Mouse (Mus musculus) cerebellum, adult 18-20 months (tissue): Measurements from ENCODE around the gene Usp38.
A peak's percentile ranks its signal among the peaks of the same experiment; 100 is the strongest.
"Not testable (repeated sequence)": the region's sequence is repeated elsewhere in the genome, so short reads cannot be mapped to it uniquely, and the experiment has no call there.

Experiments used
- DNase-seq, 2 experiments: peaks; one replicate each; pipeline ENCODE4 v3.0.0; 2021

The Usp38 gene

DNA sequence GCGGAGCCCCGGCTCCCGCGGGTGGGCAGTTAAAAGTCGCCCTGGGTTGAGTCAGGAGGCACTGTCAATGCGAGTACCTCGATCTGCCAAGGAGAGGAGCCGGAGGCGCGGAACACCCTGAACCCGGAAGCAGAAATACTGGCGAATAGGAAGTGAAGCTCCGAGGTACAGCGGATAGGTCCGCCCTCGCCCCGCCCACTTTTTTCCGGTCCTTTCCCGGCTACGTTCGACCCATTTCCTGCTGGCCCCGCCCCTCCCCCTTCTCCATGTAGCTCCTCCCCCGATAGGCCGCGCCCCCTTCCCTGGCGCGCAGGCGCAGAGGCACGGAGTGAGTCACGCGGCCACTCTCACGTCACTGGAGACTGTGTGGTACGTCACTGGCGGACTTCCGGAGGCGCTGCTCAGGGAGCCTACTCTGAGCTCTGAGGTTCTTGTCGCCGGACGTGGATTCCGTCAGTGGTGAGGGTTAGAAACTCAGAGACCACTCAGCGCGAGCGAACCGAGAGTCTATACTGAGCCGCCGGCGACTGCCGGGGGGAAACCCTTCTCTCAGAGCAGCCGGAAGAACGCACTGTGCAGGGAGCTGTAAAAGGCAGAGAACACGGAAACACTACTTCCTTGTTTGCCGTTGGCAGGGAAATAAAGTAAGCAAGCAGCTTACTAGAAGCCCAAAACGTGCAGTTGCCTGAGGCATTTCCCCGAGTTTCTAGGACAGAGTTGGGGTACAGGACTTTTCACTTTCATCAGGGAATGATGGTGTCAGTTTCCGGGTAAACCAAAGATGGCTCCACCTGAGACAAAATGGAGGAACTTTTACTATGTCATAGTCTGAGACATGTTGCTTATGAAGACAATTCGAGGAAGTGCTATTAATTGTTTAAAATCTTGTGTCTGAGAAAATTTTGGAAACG is at the start of gene Usp38:
Gene Usp38 (minus strand): TSS at position 140 of the 911 bp plus-strand sequence.
- DNase-seq, result peak; percentile 99 to 100

DNA sequence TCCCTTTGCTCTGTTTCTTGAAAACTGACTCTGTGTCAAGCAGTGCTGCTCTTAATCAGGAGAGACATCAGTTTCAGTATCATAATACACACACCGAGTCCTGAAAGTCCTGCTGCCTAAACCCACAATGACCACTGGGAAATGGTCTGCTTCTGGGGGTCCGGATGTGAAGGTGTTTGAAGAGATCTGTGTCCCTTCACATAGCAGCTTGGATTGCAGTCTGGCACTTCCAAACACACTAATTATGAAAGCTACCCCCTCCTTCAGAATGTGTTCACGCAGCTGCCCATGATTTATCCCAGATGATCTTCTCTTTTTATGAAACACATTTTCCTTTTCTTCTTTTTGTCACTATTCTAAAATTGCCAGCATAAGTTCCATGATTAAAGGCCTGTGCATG is 47.8 kb upstream of the Usp38 start:
- no peak for DNase-seq

DNA sequence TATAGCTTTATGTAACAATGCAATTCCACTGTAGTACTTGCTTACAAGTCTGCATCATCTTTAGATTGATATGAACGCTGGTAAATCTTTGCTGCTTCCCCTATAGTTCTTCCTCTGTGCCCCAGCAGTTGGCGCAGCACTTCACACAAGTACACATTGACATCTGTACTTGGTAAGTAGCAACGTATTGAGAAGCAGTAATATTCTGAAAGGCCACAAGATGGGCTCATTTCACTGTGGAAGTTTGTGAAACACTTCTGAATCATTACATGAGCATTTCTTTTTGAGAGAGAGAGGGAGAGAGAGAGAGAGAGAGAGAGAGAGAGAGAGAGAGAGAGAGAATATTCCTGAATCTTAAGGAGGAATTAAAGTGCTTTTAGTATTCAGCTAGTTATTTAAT is 47.2 kb upstream of the Usp38 start:
- peak in 1 of 2 experiments; percentile 14 for DNase-seq

DNA sequence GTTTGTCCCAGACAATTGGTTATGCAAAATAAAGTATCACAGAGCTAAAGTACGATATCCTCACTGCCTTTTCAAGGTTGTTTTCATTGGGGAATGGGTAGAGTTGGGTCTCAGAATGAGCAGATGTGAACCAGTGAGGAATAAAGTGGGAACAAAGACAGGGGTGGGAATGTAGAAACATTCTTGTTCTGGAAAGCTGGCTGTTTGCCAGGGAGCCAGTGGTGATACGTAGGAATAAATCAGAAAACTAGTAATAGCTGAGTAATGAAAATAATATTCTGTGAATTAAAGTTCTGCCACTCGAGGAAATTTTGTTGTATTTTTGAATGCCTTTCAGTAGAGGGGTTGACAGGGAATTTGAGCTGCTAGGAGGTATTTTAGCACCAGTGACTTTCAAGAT is 29.5 kb upstream of the Usp38 start:
- DNase-seq, result no peak

DNA sequence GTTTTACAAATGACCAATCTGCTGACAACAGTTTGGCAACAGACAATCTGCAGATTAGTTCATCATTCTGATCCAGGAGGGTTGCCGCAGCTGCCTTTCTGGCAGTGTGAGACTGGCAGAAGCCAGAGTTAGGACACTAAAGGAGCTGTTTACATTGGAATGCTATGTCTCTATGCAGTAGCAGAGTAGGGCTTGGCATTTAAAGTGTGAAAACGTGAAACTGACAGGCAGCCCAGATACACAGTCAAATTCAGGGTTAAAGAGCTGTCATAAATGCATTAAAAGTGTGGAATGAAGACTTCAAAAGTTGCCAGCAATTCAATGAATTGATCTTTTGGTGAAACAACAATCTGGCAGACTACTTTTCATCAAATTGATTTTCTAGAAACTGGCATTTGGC is 13.3 kb upstream of the Usp38 start:
- DNase-seq, result no peak

DNA sequence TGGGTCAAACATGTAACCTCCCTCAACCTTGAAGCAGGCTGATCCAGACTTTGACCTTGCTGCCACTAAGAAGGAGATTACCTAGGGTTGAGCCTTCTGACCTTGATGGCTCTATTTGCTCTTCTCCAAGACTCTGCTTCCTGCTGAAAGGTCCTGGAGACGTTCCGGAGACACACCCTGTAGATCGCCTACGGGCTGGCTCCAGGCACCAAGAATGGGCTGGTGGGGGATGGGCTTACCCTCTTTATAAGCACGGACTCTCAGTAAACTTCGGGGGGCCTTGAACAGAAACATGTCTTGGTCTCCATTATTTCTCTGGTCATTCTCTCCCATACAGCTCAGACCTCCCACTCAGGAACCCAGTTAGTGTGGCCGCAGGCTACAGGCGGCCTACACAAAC is 2.8 kb upstream of the Usp38 start:
- not testable (repeated sequence) for DNase-seq

DNA sequence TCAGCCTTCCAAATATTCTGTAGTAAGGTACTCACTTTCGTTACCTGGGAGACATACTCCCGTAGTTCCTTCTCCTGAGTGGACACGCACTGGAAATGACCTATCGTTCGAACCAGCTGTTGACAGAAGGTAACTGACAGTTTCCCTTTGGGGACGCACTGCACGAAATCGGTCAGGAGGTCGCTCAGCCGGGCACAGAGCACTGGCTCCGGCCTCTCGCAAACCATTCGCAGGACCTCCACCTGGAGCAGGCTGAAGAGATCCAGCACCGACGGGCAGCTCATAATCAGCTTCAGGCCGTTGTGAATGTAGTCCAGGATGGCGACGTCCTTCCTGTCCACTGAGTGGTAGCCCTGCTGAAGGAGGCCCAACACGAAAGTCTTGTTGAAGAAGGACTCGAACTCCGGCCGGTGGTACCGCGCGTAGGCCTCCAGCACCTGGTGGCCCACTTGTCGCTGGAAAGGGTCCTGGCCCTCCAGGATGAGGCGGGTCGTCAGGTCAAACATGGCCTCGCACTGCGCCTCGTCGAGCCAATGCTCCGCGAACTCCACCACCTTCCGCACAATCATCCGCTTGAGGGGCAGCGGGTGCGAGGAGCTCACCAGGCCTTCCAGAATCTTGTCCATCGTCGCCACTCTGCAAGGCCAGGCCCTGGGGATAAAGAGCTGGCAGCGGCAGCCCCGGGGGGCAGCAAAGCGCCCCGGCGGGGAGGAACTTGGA is 757 bp downstream of the Usp38 start:
- no peak for DNase-seq

DNA sequence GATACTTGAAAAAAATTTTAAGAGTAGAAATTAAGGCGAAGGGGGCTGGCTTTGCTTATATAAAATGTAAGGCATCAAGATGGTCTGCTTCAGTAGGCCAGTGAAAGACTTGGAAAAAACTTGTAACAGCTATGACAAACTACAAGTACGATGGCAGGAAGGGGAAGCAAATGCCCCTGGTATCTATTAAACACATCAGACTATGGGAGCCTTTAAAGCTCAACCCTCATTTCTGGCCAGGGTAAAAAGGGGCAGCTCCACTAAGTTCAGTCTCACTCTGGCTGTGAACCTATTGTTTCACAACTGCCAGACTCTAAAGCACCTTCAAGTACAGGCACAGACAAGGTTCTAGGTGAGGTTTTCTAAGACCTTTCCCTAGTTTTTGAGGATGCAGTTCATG is 2.0 kb downstream of the Usp38 start:
- no peak for DNase-seq

DNA sequence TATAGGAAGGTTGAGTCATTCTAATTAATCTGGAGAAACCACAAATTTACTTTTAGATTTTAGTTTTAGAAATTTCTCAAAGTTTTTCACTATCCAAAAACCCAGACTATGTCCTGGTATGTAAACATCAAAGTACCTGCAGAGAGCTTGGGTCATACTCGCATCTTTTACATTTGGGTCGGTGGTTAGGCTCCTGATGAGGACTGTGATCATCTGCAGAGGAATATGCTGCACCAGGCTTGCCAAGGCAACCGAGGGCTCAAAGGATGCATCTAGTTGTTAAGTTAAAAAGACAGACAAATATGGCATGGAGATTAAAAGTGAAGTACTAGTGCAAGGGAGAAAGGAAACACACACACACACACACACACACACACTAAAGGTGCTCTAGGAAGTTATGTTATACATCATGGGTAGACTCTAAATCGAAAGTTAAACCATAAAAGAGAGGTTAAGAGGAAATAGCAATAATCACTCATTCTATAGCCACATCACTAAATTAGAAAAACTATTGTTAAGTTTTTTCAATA is 2.6 kb downstream of the Usp38 start:
- no peak for DNase-seq

DNA sequence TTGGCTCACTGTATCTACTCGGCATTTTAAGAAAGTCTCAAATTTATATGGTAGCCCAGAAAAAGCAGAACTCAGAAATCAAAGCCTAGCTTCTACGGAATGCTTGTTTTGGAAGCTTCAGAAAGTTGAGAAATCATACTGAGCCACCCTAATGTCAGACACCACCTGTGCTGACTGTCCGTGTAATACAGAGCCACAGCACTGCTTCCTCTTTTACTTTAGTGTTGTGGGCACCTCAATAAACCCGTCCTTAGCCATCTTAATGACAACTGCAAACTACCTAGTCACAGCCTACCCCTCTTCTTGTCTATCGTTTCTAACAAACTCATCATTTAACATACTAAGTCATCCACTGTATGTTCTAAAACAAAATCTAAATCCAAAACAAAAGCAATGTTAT is 4.3 kb downstream of the Usp38 start:
- no peak for DNase-seq

DNA sequence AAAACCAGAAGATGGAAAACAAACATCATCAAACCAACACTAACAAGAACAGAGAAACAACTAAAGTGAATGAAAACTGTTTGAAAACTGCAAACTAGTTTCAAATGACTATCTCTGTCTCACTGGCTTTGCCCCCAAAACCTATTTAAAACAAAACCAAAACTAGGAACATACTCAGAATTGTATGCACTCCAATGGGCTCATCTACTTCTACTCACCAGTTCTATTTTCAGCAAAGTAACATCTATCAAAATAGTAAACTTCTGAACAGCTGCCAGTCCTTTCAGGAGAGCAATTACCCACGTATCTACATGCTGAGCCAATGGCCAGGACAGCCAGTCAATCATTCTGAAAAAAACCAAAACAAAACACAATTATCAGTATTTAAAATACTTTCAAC is 9.6 kb downstream of the Usp38 start:
- DNase-seq, result no peak

DNA sequence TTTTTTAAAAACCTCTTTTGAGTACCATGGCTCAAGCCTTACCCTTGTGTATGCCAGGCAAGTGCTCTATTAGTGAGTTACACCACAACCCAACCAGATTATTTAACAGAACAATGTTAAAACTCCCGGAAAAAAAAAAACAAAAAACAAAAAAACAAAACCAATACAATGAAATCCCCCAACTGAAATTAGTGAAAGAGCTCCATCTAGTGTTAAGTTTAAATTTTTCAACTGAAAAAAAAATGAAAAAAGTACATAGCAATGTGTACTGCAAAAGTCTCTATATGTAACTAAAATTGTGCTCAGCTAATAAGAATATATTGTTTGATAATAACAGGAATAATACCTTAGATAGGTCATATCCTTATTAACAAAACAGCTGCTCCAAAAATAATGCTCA is 18.1 kb downstream of the Usp38 start:
- no peak for DNase-seq

DNA sequence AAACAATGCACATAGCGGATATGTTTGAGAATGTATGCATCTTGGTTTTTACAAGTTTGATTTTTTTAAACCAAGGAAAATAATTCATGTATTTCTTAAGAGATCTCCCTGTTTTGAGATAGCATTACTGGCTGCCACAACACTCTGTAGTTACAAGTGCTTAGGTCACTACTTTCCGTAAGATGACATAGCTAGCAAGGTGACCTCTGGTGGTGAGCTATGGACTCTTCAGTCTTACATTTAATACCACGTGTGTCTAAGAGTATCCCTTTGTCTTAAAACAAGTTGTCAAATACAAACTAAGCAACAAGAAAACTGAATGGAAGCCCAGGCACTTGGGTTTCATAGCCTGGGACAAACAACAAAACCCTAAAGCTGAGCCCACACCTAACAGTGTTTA is 22.8 kb downstream of the Usp38 start:
- no peak for DNase-seq

DNA sequence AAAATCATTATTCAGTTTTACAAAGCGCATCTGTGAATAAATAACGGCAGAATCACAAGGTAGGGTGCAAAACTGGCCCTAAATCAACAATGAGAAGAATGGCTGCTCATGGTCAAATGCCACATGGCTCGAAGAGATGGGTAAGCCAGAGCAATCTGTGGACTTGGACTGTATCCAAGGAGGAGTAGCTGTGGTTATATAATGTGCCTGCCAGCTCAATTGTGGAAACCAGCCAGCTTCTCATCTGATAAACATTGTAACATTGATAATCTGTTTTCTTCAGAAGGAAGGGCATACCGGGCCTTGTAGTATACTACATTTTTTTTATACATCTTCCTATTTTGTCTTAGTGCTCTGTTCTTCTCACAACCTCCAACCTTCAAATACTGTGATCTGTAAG is 31.9 kb downstream of the Usp38 start:
- peak; percentile 83 to 87 for DNase-seq

DNA sequence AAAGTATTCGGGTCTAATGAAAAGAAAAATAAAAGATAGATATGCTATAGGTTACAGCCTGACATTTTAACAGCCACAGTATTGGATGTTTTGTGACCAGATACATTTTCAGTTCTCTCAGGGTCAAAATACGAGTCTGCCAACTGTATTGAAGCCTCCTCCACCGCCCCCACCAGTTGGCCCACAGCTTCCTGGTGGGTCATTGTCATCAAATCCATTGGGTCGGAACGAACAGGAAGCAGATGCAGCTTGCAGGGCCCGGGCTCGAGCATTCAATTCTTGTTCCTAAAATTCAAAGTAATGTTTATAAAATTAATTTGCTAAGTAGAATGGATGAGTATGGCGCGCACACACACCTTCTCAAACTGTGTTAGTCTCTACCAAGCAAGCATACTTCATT is 33.0 kb downstream of the Usp38 start:
- no peak for DNase-seq

DNA sequence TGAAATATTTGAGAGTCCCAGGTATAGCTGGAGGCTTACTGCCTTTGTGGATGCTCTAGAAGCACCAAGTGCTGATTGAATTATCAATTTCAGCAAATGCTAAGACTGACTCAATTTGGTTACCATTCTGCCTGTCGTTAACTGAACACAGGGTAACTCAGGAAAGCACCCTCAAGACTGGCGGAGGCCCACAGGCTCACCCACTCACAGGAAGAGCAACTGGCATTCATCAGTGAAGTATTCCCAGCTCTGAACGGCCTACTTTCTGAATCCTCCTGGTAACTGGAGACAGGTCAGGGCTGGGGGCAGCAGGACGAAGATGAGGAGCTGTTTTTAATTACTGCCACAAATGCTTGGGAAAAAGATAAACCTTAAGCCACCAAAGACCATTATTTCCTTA is 34.7 kb downstream of the Usp38 start:
- no peak for DNase-seq

DNA sequence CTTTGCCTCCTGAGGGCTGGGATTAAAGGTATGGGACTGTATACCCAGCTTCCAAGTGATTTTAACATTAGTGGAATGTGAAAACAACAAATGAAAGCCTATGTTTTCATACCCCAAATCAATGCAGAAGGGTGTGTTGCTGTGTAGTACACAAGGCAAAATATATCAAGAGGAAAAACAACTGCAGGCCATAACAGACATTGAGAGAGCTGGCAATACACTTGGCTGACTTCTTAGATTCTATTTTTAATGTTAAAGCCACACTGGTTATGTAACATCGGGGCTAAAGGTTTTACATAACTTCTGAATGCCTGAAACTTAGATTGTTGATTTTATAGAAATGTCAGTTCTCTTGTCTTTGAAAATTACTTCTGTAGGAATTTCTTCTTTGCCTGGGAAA is 37.5 kb downstream of the Usp38 start:
- DNase-seq, result no peak

DNA sequence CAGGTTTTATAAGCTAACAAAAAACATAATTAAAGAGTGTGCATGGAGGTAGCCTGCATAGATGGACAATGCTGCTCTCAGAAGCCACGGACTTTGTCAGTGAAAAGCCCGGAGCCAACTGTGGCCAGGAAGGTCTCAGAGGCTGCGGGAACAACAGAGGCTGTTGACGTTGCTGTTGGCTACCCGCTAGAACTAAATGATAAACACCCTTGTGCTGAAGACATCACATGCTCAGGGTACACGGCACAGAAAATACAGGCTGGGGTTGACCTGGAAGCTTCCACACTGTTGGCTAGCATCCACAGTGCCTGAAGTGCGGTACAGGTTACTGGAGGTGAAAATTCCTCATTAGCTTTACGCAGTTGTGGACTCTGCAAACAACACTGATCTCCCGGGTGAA is 43.6 kb downstream of the Usp38 start:
- DNase-seq, result no peak

DNA sequence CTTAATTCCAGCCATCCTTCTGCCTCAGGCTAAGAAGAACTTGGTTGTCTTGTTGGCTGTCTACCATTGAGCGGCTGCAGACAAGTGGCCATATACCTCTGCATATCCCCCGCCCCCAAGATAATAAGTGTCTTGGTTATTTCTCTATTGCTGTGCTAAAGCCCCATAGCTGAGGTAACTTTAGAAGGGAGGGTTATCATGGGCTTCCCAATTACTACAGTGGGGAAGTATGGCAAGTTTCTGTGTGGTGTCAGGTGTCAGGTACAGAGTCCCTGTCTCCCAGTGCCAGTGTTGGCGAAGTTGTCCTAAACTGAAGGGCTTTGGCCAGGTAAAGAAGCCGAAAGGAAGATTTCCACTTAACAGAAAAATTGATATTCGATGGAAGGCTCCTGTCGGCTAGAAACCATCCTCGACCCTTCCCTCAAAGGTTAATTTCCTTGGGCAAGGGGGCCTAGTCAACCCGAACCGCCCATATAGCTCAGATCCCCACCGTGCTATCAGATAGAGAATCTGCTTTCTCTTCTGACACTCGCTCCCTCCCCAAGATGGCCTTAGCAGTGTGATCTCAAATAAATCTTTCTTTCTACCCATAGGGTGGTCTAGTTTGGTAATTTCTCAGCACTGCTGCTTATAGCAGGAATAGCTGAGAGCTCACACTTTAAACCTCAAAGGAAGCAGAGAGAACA is 44.6 kb downstream of the Usp38 start:
- DNase-seq, result no peak

DNA sequence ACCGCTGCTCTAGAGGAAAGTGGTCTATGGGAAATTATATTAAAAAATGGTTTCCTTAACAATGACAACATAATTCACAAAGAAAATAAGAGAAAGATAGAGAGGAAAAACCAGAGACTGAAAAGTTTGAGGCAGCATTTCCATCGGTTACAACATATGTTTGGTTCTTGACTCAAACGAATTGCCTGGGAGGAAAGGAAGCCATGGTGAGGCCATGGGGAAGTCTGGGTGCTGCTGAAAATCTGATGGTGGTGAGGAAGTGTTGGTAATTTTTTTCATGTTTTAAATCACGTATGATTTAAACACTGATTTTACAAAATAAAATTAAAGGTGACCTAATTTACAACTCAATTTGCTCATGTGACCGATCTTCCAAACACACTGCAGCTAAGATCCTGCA is 45.3 kb downstream of the Usp38 start:
- DNase-seq, result no peak

DNA sequence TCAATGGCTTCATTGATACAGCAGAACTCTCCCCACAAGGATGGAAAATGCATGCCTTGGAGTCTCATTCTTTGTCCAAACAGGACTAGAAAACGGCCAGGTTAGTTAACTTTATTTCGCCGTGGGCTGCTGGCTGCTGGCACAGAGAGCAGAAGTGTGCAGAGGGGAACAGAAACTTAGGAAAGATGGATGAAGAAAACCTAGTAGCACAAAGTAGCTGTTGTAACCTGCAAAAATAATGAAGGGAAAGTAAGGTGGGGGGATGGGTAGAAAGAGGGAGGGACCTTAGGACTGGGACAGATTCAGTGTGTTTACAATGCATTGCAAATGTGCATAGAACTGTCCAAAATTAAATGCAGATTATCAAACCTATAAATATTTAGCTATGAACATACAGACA is 51.6 kb downstream of the Usp38 start:
- no peak for DNase-seq

DNA sequence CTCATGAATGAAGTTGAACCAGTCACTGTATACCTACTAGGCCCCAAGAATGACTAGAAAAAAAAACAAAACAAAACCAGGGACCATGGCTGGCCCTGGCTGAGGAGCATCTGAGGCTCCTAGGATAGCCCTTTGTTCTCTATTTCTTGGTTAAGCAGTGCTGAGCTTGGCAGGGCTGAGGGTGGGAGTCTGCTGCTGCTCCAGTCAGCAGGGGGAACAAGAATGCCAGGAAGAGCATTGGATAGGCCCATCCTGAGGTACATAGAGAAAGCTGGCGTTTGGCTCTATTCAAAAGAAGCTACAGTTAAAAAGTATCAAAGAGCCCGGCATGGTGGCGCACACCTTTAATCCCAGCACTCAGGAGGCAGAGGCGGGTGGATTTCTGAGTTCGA is 52.1 kb downstream of the Usp38 start:
- no peak for DNase-seq

DNA sequence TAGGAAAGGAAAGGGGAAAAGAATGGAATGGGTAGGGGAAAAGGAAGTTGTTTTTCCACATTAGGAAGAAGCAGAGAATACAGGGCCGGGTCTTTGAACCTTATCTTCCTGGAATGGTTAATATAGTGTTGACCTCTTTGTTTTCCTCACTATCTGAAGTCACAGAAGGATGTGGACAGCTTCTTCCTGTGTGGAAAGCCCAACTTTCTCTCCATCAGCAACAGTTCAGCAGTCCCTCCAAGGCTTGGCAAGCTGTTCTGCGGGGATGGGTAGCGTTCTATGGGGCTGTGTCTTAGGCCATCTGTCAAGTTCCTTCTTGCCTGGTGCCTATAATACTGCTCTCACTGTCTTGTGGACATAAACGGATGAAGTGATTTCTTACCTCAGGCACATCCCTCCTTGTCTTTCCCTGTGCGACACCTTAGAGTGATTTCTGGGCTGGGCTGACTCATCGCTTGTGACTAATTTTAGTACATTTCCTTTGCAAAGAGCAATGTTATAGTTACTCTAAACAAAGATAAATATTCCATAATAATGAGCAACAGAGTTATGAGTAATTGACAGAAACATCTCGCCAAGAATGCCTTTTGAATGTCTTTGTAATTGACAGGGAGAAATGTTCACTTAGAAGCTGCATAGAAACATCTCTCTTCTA is 52.7 kb downstream of the Usp38 start:
- no peak for DNase-seq
